Mouse (Mus musculus) heart, adult 2 months (tissue): ENCODE data around the gene Zfp114. TPM values are rescaled to one million over a fixed set of nuclear protein-coding genes. Genes with fewer than 3 reads are reported as not detected.
A peak's percentile ranks its signal among the peaks of the same experiment; 100 is the strongest.

Source experiments
- DNase-seq, 2 experiments: peaks; one replicate each; pipeline ENCODE4 v3.0.0; 2021
- H3K27ac ChIP-seq: fragments of 200-600 bp; 2 replicates; pipeline ENCODE4 v1.8.1; 2022
- H3K27me3 ChIP-seq: fragments of 200-500 bp; 2 replicates; pipeline ENCODE4 v1.6.1; 2012; ENCODE audit warnings: mild to moderate bottlenecking, low read length, inconsistent platforms, mixed read lengths; ENCODE audit not compliant: control insufficient read depth, insufficient read depth
- H3K36me3 ChIP-seq: fragments of 200-500 bp; 2 replicates; pipeline ENCODE4 v1.6.1; 2012; ENCODE audit warnings: low read length, inconsistent platforms; ENCODE audit not compliant: control insufficient read depth, insufficient read depth
- H3K4me1 ChIP-seq: fragments of 200-500 bp; 2 replicates; pipeline ENCODE4 v1.6.1; 2011; ENCODE audit warnings: low read length; ENCODE audit not compliant: control insufficient read depth, insufficient read depth
- H3K4me3 ChIP-seq: fragments of 200-600 bp; 2 replicates; pipeline ENCODE4 v1.8.1; 2022
- H3K79me2 ChIP-seq: fragments of 200-500 bp; replicated peaks from 2 replicates; pipeline ENCODE4 v1.6.1; 2012; ENCODE audit warnings: mild to moderate bottlenecking, inconsistent platforms, low read length, moderate library complexity, mixed read lengths; ENCODE audit not compliant: control insufficient read depth, insufficient read depth
- H3K9ac ChIP-seq: fragments of 200-500 bp; 2 replicates; pipeline ENCODE4 v1.6.1; 2012; ENCODE audit warnings: low read depth, mild to moderate bottlenecking, control low read depth, inconsistent platforms, low read length, mixed read lengths
- CTCF ChIP-seq: fragments of 200-600 bp; IDR thresholded peaks from 2 replicates; pipeline ENCODE4 v1.8.1; 2022; ENCODE audit warnings: antibody characterized with exemption, mild to moderate bottlenecking, moderate library complexity
- EP300 ChIP-seq: fragments of 200-500 bp; IDR thresholded peaks from 2 replicates; pipeline ENCODE4 v1.6.1; 2011; ENCODE audit warnings: low read depth, low read length, control low read depth; ENCODE audit not compliant: insufficient read depth
- POLR2A ChIP-seq: fragments of 200-500 bp; IDR thresholded peaks from 2 replicates; pipeline ENCODE4 v1.6.1; 2011; ENCODE audit warnings: mild to moderate bottlenecking, low read depth, low read length, control low read depth; ENCODE audit not compliant: insufficient read depth
- WGBS: fragments of 180-500 bp; shearing (Covaris S2); methylation state at CpG from one replicate; pipeline ENCODE4 v1.1.7; 2018; 5-methylcytosine and 5-hydroxymethylcytosine counted together
- intact Hi-C: fragments of 180-260 bp; cut with DNase I; formaldehyde crosslinking; loops from one replicate; pipeline ENCODE4 v1.15.1; 2025
- polyA plus RNA-seq: library from polyadenylated mRNA; depleted of rRNA; stranded (reverse); fragments of >200 nt; gene quantifications from 2 replicates; pipeline ENCODE4 v1.2.3, GENCODE M21; 2012
- total RNA-seq, 2 experiments: library from RNA; stranded (reverse); gene quantifications; 2 replicates each; pipeline ENCODE4 v1.2.3; 2021

Zfp114 gene
- total and polyA plus RNA-seq, 3 experiments: 0.10 to 0.16 (median 0.16) TPM

DNA sequence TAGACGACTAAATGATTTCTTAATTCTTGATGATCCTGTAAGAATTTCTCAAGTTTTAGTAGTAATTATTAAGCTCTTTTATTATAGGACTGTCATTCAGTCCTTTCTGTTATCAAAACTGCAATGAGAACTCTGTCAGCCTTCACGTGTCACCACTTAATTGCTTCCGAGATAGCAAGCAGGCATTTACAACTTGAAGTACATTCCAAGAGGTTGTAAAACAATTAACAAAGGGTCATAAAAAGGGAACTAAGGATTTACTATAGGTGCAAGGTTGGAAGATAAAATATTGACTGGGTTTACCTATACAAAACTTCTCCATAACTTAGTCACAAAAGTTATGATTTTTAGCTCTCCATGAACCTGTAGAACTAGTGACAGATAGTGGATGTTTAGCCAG lies 18.3 kb downstream of the Zfp114 start:
- no peak overlapping the region for H3K27ac ChIP-seq
- no peak overlapping the region for H3K4me3 ChIP-seq
- intact Hi-C loops: no loop called here
- no peaks in the 10 kb centered on the region for H3K36me3 ChIP-seq
- H3K27me3 ChIP-seq: no peaks in the 10 kb centered on the region
- 82% methylated on average over 3 of the region's 3 CpGs for WGBS
- TF ChIP-seq EP300: no peak
- TF ChIP-seq CTCF: no peak
- no peak for TF ChIP-seq POLR2A
- H3K4me1 ChIP-seq: no peaks in the 10 kb centered on the region
- no peak for DNase-seq
- no peaks in the 10 kb centered on the region for H3K79me2 ChIP-seq
- no peak overlapping the region for H3K9ac ChIP-seq

GRCm38 (mm10) chr7:24196961-24197360 lies 22.1 kb downstream of the Zfp114 start:
- no peak for DNase-seq
- TF ChIP-seq EP300 (no peak), CTCF (no peak), POLR2A (no peak)
- H3K27ac ChIP-seq: no peak overlapping the region
- 98% methylated on average over 4 of the region's 4 CpGs for WGBS
- intact Hi-C loops: no loop called here
- no peak overlapping the region for H3K4me3 ChIP-seq
- no peaks in the 10 kb centered on the region for H3K4me1 ChIP-seq
- H3K27me3 ChIP-seq: no peaks in the 10 kb centered on the region
- H3K79me2 ChIP-seq: no peaks in the 10 kb centered on the region
- H3K36me3 ChIP-seq: no peaks in the 10 kb centered on the region; the same call in 1 of the 2 replicates
- H3K9ac ChIP-seq: no peak overlapping the region

GRCm38 (mm10) chr7:24207488-24208261 lies 32.8 kb downstream of the Zfp114 start:
- no peaks in the 10 kb centered on the region for H3K27me3 ChIP-seq
- H3K9ac ChIP-seq: peak overlapping the region; percentile 92
- 8% methylated on average over 24 of the region's 24 CpGs for WGBS
- H3K79me2 ChIP-seq: no peaks in the 10 kb centered on the region
- H3K4me3 ChIP-seq: peak overlapping the region; percentile 60
- 0 out of 2 replicates have a peak, but pooled peaks cover 2% of the 10 kb centered on the region for H3K36me3 ChIP-seq
- H3K27ac ChIP-seq: peak overlapping the region; percentile 3; the same call in 1 of the 2 replicates
- peak; percentile 73 to 75 for DNase-seq
- peaks cover 2% of the 10 kb centered on the region for H3K4me1 ChIP-seq
- intact Hi-C loops: loop anchor here (2.0 to 5.0 kb wide), 6 partner anchors 47 to 127 kb away; partner anchors contain the start of genes Zfp108, Zfp112, Zfp180 and Zfp94
- no peak for TF ChIP-seq EP300
- peak; percentile 50 for TF ChIP-seq POLR2A

GRCm38 (mm10) chr7:24208282-24208886 lies 33.5 kb downstream of the Zfp114 start:
- intact Hi-C loops: loop anchor here (2.0 to 5.0 kb wide), 5 partner anchors 59 to 128 kb away; partner anchors contain the start of genes Zfp112, Zfp180 and Zfp94
- Histone ChIP-seq H3K4me1 (peaks cover 2% of the 10 kb centered on the region), H3K27ac (no peak overlapping the region), H3K27me3 (no peaks in the 10 kb centered on the region), H3K36me3 (0 out of 2 replicates have a peak, but pooled peaks cover 2% of the 10 kb centered on the region), H3K79me2 (no peaks in the 10 kb centered on the region), H3K4me3 (peak overlapping the region; percentile 60), H3K9ac (no peak overlapping the region; the same call in 1 of the 2 replicates)
- no peak for TF ChIP-seq EP300
- TF ChIP-seq CTCF: no peak
- TF ChIP-seq POLR2A: no peak
- WGBS: 53% methylated on average over 7 of the region's 7 CpGs
- DNase-seq: no peak

- H3K4me1 ChIP-seq: peaks cover 2% of the 10 kb centered on the region
- H3K36me3 ChIP-seq: 0 out of 2 replicates have a peak, but pooled peaks cover 2% of the 10 kb centered on the region
- H3K4me3 ChIP-seq: no peak overlapping the region
- TF ChIP-seq CTCF: no peak
- TF ChIP-seq POLR2A: no peak
- TF ChIP-seq EP300: no peak
- DNase-seq: no peak
- 82% methylated on average over 2 of the region's 2 CpGs for WGBS
- H3K27me3 ChIP-seq: no peaks in the 10 kb centered on the region
- no peak overlapping the region for H3K9ac ChIP-seq
- intact Hi-C loops: no loop called here
- H3K27ac ChIP-seq: no peak overlapping the region
- no peaks in the 10 kb centered on the region for H3K79me2 ChIP-seq
Observed at GRCm38 (mm10) chr7:24210296-24210695, 35.4 kb downstream of the Zfp114 start.
